Mouse (Mus musculus) adrenal gland, adult 18-20 months (tissue): ENCODE data around the gene Fbxw7. TPM values are rescaled to one million over a fixed set of nuclear protein-coding genes. Genes with fewer than 3 reads are reported as not detected.

Source experiments
- DNase-seq, 2 experiments: peaks; one replicate each; pipeline ENCODE4 v3.0.0; 2021 to 2022; ENCODE audit warnings: low spot score in 2 of 2
- long read RNA-seq, 2 experiments: library from polyadenylated mRNA; stranded (forward); transcript quantifications; one replicate each; pipeline ENCODE4 v2.0.0; 2021
- total RNA-seq, 2 experiments: library from RNA; stranded (reverse); gene quantifications; 1 replicate in 1 of 2; 2 replicates in 1 of 2; pipeline ENCODE4 v1.2.3; 2021

Fbxw7 gene
- total RNA-seq = 10 to 100 TPM; 15.6 to 19.3 TPM
- long read RNA-seq, experiment 1, partial matches to known transcripts = 1 of 2 reads
- long read RNA-seq, experiment 1, other reads (novel, unspliced or antisense) = 1 of 2 reads
- long read RNA-seq, experiment 2, full-length matches to known transcripts = 9 of 23 reads
- long read RNA-seq, experiment 2, partial matches to known transcripts = 7 of 23 reads
- long read RNA-seq, experiment 2, other reads (novel, unspliced or antisense) = 7 of 23 reads

- no peak for DNase-seq
These were observed at the start of gene Fbxw7 for GRCm38 (mm10) chr3:84814762-84815381. Gene Fbxw7 (plus strand): TSS chr3:84815268.

- DNase-seq = no peak
These were observed 46.1 kb upstream of the Fbxw7 start for GRCm38 (mm10) chr3:84768940-84769339.

- DNase-seq = no peak
These were observed 45.7 kb upstream of the Fbxw7 start for GRCm38 (mm10) chr3:84769411-84769810.

GRCm38 (mm10) chr3:84770518-84770917 is 44.5 kb upstream of the Fbxw7 start:
- DNase-seq = no peak

- no peak for DNase-seq
These were observed 43.1 kb upstream of the Fbxw7 start for GRCm38 (mm10) chr3:84771980-84772379.

- DNase-seq = no peak
These were observed 40.6 kb upstream of the Fbxw7 start for GRCm38 (mm10) chr3:84774246-84775066.

GRCm38 (mm10) chr3:84775067-84775423 is 40.0 kb upstream of the Fbxw7 start:
- no peak for DNase-seq

- DNase-seq = no peak
These were observed 39.5 kb upstream of the Fbxw7 start for GRCm38 (mm10) chr3:84775577-84775976.

GRCm38 (mm10) chr3:84776084-84776483 is 39.0 kb upstream of the Fbxw7 start:
- no peak for DNase-seq

GRCm38 (mm10) chr3:84787914-84788313 is 27.2 kb upstream of the Fbxw7 start:
- DNase-seq = no peak

GRCm38 (mm10) chr3:84804036-84804435 is 11.0 kb upstream of the Fbxw7 start:
- no peak for DNase-seq

- DNase-seq = no peak
These were observed 8.9 kb upstream of the Fbxw7 start for GRCm38 (mm10) chr3:84806206-84806605.

- DNase-seq = no peak
These were observed 7.2 kb upstream of the Fbxw7 start for GRCm38 (mm10) chr3:84807826-84808225.

- DNase-seq = no peak
These were observed 6.2 kb upstream of the Fbxw7 start for GRCm38 (mm10) chr3:84808906-84809305.

GRCm38 (mm10) chr3:84810803-84811202 is 4.3 kb upstream of the Fbxw7 start:
- DNase-seq = no peak

- no peak for DNase-seq
These were observed 1.5 kb upstream of the Fbxw7 start for GRCm38 (mm10) chr3:84813436-84814156.

GRCm38 (mm10) chr3:84814157-84814761 is 809 bp upstream of the Fbxw7 start:
- DNase-seq = peak; percentile 100

- peak; percentile 40 to 44 for DNase-seq
These were observed 393 bp downstream of the Fbxw7 start for GRCm38 (mm10) chr3:84815461-84815860.

GRCm38 (mm10) chr3:84816951-84817350 is 1.9 kb downstream of the Fbxw7 start:
- no peak for DNase-seq

- no peak for DNase-seq
These were observed 5.7 kb downstream of the Fbxw7 start for GRCm38 (mm10) chr3:84820654-84821201.

- DNase-seq = no peak
These were observed 10.9 kb downstream of the Fbxw7 start for GRCm38 (mm10) chr3:84825990-84826389.
